15 mouse cellular contexts compared by ENCODE assay signal in genomic region chr6:118188599-118188998, GRCm38 (mm10). TPM values are rescaled to one million over a fixed set of nuclear protein-coding genes. Genes with fewer than 3 reads are reported as not detected.
"Had no signal": no experiment of that assay in that cellular context is flagged by ENCODE, and none has a peak within 500 bp of the region (broad histone marks: within the 10 kb centered on the region; RNA-seq: fewer than 3 reads in every experiment).

No protein-coding gene starts in this region.

- H3K9me3 ChIP-seq: limb, embryonic 13.5 days; megakaryocyte, embryonic 14.5 days; midbrain, embryonic 12.5 days had no signal

- H3K4me3 ChIP-seq: layer of hippocampus, adult 2 months; limb, embryonic 13.5 days; megakaryocyte, embryonic 14.5 days; midbrain, embryonic 12.5 days had no signal

- H3K4me1 ChIP-seq: limb, embryonic 13.5 days had no signal

- H3K36me3 ChIP-seq: limb, embryonic 13.5 days; midbrain, embryonic 12.5 days had no signal

- H3K27ac ChIP-seq: layer of hippocampus, adult 2 months; limb, embryonic 13.5 days; liver, embryonic 14.5 days; macrophage; midbrain, embryonic 12.5 days had no signal

- DNase-seq: kidney, adult 9 months; kidney, postnatal 10 days; kidney, postnatal 4 days; left cerebral cortex, postnatal 4 days; lung, embryonic 14.5 days; lung, postnatal 10 days; thymus, adult 18-20 months; thymus, postnatal 14 days had no signal

- H3K4me2 ChIP-seq: limb, embryonic 13.5 days; lung, embryonic 14.5 days; midbrain, embryonic 12.5 days had no signal

- H3K9ac ChIP-seq: limb, embryonic 13.5 days; liver, embryonic 14.5 days; lung, embryonic 14.5 days; midbrain, embryonic 12.5 days had no signal

- ATAC-seq: inflammation-experienced regulatory T-cells, adult 6 months had no signal

RNA-seq across cellular contexts. Expression of gene Ret, which starts 8.9 kb away (rescaled TPM):
- polyA plus RNA-seq: macrophage had no signal
